Mouse (Mus musculus): ENCODE results near the gene Zfp976. TPM values are rescaled to one million over a fixed set of nuclear protein-coding genes. Genes with fewer than 3 reads are reported as not detected.
"Not testable (repeated sequence)": the region's sequence is repeated elsewhere in the genome, so short reads cannot be mapped to it uniquely, and the experiment has no call there.

Gene Zfp976
- polyA plus RNA-seq, 1 experiment from 2014 or later = 1.6 TPM

DNA sequence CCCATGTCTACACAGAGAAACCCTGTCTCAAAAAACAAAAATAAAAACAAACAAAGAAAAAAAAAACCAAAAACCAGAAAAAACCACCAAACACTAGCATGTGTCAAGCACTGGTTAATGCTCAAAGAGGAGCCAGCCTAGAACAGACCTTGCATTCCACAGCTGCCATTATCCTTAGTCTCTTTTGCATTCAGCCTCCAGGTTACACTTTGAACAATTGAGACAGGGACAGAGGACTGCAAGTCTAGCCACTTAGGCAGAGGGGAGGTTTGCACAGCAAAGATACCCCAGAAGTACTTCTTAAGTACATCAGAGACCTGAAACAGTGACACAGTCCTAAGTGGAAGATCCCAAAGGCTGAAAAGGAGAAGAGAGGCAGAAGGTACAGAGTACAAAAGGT lies 51.1 kb downstream of the Zfp976 start:
- not testable (repeated sequence) for H3K4me3 ChIP-seq (ENCODE audit: low read depth, low read length); ATAC-seq (replicated peaks; ENCODE audit: low FRiP score); H3K9me3 ChIP-seq (ENCODE audit: control insufficient read depth, low read length); H3K9ac ChIP-seq (ENCODE audit: low read depth, low read length); H3K27ac ChIP-seq (ENCODE audit: low read depth, low read length); H3K4me1 ChIP-seq (replicated peaks; ENCODE audit: control insufficient read depth, insufficient read depth, low read length); H3K4me2 ChIP-seq; H3K36me3 ChIP-seq (ENCODE audit: control insufficient read depth, insufficient read depth, low read length); DNase-seq (ENCODE audit: low spot score); H3K27me3 ChIP-seq (replicated peaks; ENCODE audit: control insufficient read depth, insufficient read depth, low read length)

DNA sequence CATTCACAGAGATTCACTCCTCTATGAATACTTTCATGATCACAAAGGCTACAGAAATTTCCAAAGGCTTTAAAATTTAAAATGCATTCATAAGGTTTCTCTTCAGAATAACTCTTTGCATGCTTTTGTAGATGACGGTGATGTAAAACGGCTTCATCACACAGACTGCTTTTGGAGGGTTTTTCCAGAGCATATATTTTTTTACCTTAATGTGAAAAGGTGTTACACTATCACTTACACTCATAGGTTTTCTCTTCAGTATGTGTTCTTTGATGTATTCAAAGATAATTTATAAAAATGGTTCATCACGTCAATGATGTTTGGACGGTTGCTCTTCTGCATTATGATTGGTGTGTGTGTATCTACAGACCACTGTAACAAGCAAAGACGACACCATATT lies 63.9 kb downstream of the Zfp976 start, which contains the start of gene Gm21028:
Gene Gm21028 (minus strand): TSS at position 101 of the 400 bp plus-strand sequence.
- Histone ChIP-seq H3K9ac (ENCODE audit: low read depth, low read length) (no peak within 1 kb of the TSS), H3K27me3 (replicated peaks; ENCODE audit: control insufficient read depth, insufficient read depth, low read length) (no peaks in the 10 kb centered on the region), H3K4me3 (ENCODE audit: low read depth, low read length) (no peak within 1 kb of the TSS), H3K4me2 (no peak within 1 kb of the TSS), H3K36me3 (ENCODE audit: control insufficient read depth, insufficient read depth, low read length) (no peaks in the 10 kb centered on the region), H3K9me3 (ENCODE audit: control insufficient read depth, low read length) (peaks cover 18% of the 10 kb centered on the region; the same call in 1 of the 2 replicates), H3K4me1 (replicated peaks; ENCODE audit: control insufficient read depth, insufficient read depth, low read length) (no peaks in the 10 kb centered on the region), H3K27ac (ENCODE audit: low read depth, low read length) (no peak within 1 kb of the TSS)
- 91% methylated on average over 5 of the region's 5 CpGs for WGBS
- DNase-seq (ENCODE audit: low spot score) (no peak), ATAC-seq (replicated peaks; ENCODE audit: low FRiP score) (no peak)

Small RNA genes within 50 kb of the gene (microRNA-seq; reads per million reads assigned to microRNA genes)
- not detected for gene Gm24938 (ENCODE audit: borderline number of aligned reads)

Other genes with a start within 250 kb of the Zfp976 start
- gene 4933421I07Rik, start 194.5 kb downstream of the Zfp976 start, polyA plus RNA-seq (2014; fragmentation: Nextera tagmentation; extraction: Ambion mirVana) = not detected in 2 replicates
- 12.3 and 14.1 TPM in 2 replicates for gene Zfp141, start 136.8 kb downstream of the Zfp976 start, polyA plus RNA-seq (2014; fragmentation: Nextera tagmentation; extraction: Ambion mirVana)
- gene Gm21028, start 64.0 kb downstream of the Zfp976 start, polyA plus RNA-seq (2014; fragmentation: Nextera tagmentation; extraction: Ambion mirVana) = not detected in 2 replicates
- 0.79 and 1.2 TPM in 2 replicates for gene Zfp977, start 50.0 kb downstream of the Zfp976 start, polyA plus RNA-seq (2014; fragmentation: Nextera tagmentation; extraction: Ambion mirVana)
- 7.6 and 8.1 TPM in 2 replicates for gene Zfp975, start 50.2 kb upstream of the Zfp976 start, polyA plus RNA-seq (2014; fragmentation: Nextera tagmentation; extraction: Ambion mirVana)
- 0.16 TPM in 1 of 2 replicates, not detected in the other for gene Gm17067, start 84.4 kb upstream of the Zfp976 start, polyA plus RNA-seq (2014; fragmentation: Nextera tagmentation; extraction: Ambion mirVana)
- not detected in 2 replicates for gene Vmn2r62, start 150.9 kb upstream of the Zfp976 start, polyA plus RNA-seq (2014; fragmentation: Nextera tagmentation; extraction: Ambion mirVana)
- gene Gm2381, start 224.6 kb upstream of the Zfp976 start, polyA plus RNA-seq (2014; fragmentation: Nextera tagmentation; extraction: Ambion mirVana) = not detected in 2 replicates